Mouse (Mus musculus) leukemia stem cell, adult 10-12 weeks (primary cell): ENCODE measurements around the gene Twist1. TPM values are rescaled to one million over a fixed set of nuclear protein-coding genes. Genes with fewer than 3 reads are reported as not detected.

Experiments
- polyA plus RNA-seq: library from polyadenylated mRNA; stranded (reverse); fragments of >175 nt; gene quantifications from 2 replicates; pipeline ENCODE4 v1.2.3, GENCODE M21; 2012; ENCODE audit warnings: low replicate concordance

Gene Twist1
- 0.74 and 2.0 TPM in 2 replicates for polyA plus RNA-seq

DNA sequence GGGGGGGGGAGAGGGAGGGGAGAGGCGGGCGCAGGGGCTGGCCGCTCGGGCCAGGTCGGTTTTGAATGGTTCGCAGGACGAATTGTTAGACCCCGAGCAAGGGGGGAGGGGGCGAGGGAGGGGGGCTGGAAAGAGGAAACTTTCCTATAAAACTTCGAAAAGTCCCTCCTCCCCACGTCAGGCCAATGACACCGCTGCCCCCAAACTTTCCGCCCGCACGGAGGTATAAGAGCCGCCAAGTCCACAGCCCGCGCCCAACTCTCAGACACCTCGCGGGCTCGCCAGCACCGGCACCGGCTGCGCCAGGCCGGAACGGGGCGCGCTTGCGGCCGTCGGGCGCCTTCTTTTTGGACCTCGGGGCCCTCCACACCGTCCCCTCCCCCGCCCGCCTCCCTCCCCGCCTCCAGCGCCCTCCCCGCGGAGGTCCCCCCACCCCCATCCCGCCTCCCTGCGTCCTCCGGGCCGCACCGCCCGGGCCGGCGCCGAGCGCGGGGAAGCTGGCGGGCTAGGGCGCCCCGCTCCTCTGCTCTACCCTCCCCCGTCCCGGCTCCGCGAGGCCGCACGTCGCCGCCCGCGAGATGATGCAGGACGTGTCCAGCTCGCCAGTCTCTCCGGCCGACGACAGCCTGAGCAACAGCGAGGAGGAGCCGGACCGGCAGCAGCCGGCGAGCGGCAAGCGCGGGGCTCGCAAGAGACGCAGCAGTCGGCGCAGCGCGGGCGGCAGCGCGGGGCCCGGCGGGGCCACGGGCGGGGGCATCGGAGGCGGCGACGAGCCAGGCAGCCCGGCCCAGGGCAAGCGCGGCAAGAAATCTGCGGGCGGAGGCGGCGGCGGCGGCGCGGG, at the start of gene Twist1:
Gene Twist1, plus strand, starts transcription at position 272 of the 841 bp plus-strand sequence.

GRCm38 (mm10) chr12:33928331-33929192, 28.9 kb upstream of the Twist1 start, which contains the start of gene Ferd3l:
Ferd3l (plus strand) TSS chr12:33928425.

Other genes with a start within 250 kb of the Twist1 start
- not detected in 2 replicates for gene Ferd3l, start 29.2 kb upstream of the Twist1 start, polyA plus RNA-seq